ENCODE assay signal across 8 mouse cellular contexts in genomic region chr12:83689087-83689432, GRCm38 (mm10). TPM values are rescaled to one million over a fixed set of nuclear protein-coding genes. Genes with fewer than 3 reads are reported as not detected.
DNase-seq lines count a peak whose midpoint lies in the region; ATAC-seq and TF ChIP-seq lines count a peak whose summit lies in the region.

No protein-coding gene starts in this region.

- peak overlapping the region; percentile 94 for H3K9ac ChIP-seq in heart, embryonic 14.5 days (ENCODE audit: low read length)
- peak overlapping the region; percentile 85 for H3K9ac ChIP-seq in heart, postnatal 0 days (replicated peaks; ENCODE audit: low read depth, low read length)

- H3K36me3 ChIP-seq in heart, embryonic 14.5 days (ENCODE audit: control insufficient read depth, insufficient read depth, low read length): no peaks in the 10 kb centered on the region
- H3K36me3 ChIP-seq in heart, postnatal 0 days (replicated peaks; ENCODE audit: control insufficient read depth, insufficient read depth, low read length): no peaks in the 10 kb centered on the region
- peaks cover 33% of the 10 kb centered on the region for H3K36me3 ChIP-seq in megakaryocyte, embryonic 14.5 days (replicated peaks; ENCODE audit: low read length)

- ATAC-seq in heart, embryonic 14.5 days (ENCODE audit: insufficient number of reproducible peaks, insufficient read depth, low FRiP score, low read depth): no peak
- no peak for ATAC-seq in heart, postnatal 0 days (ENCODE audit: insufficient read depth, low read depth)

- H3K9me3 ChIP-seq in heart, embryonic 14.5 days (ENCODE audit: control insufficient read depth, low read length): no peaks in the 10 kb centered on the region
- H3K9me3 ChIP-seq in heart, postnatal 0 days (replicated peaks; ENCODE audit: control insufficient read depth, low read length): no peaks in the 10 kb centered on the region
- H3K9me3 ChIP-seq in megakaryocyte, embryonic 14.5 days: no peaks in the 10 kb centered on the region

- no peak for DNase-seq in heart, postnatal 14 days
- DNase-seq in MEL-GATA-1-ER (ENCODE audit: extremely low read depth, low read depth) (peak; percentile 55), MN1 (ENCODE audit: low spot score) (no peak)
- DNase-seq in heart, postnatal 0 days (ENCODE audit: low spot score): peak; percentile 15
- DNase-seq in adrenal gland, postnatal 10 days: no peak
- DNase-seq in cerebellum, postnatal 14 days: no peak

- no peak for TF ChIP-seq CTCF in heart, postnatal 0 days (IDR thresholded peaks at IDR 0.05; ENCODE audit: low read depth)

- H3K4me2 ChIP-seq in heart, embryonic 14.5 days (ENCODE audit: low read length): peak overlapping the region; percentile 82
- peak overlapping the region; percentile 70 for H3K4me2 ChIP-seq in heart, postnatal 0 days (ENCODE audit: low read depth, low read length)

- intact Hi-C loops in heart, postnatal 14 days (cut with DNase I): no loop called here

- H3K27me3 ChIP-seq in heart, embryonic 14.5 days (ENCODE audit: control insufficient read depth, insufficient read depth, low read length): no peaks in the 10 kb centered on the region
- no peaks in the 10 kb centered on the region for H3K27me3 ChIP-seq in heart, postnatal 0 days (ENCODE audit: control insufficient read depth, insufficient read depth, low read length)
- H3K27me3 ChIP-seq in megakaryocyte, embryonic 14.5 days (replicated peaks): no peaks in the 10 kb centered on the region

- H3K27ac ChIP-seq in heart, embryonic 14.5 days (replicated peaks in 1 of 2; ENCODE audit: control insufficient read depth in 1 of 2, insufficient read depth in 1 of 2, low read depth in 2 of 2, low read length in 2 of 2): peak overlapping the region; percentile 73 to 90; a peak in 3 of 4 replicates
- peak overlapping the region; percentile 92 for H3K27ac ChIP-seq in heart, postnatal 0 days (ENCODE audit: low read depth)

- 28% methylated on average over 6 of the region's 6 CpGs for WGBS in heart, embryonic 14.5 days
- 20% methylated on average over 6 of the region's 6 CpGs for WGBS in heart, postnatal 0 days

- TF ChIP-seq EP300 in heart, postnatal 0 days (IDR thresholded peaks at IDR 0.05; ENCODE audit: low read depth): no peak

- peaks cover 2 to 11% of the 10 kb centered on the region in 2 experiments; a peak in 3 of 4 replicates for H3K4me1 ChIP-seq in heart, embryonic 14.5 days (ENCODE audit: control insufficient read depth in 2 of 2, insufficient read depth in 2 of 2, low read length in 2 of 2)
- H3K4me1 ChIP-seq in heart, postnatal 0 days (ENCODE audit: control insufficient read depth, insufficient read depth): peaks cover 16% of the 10 kb centered on the region; the same call in 1 of the 2 replicates
- H3K4me1 ChIP-seq in megakaryocyte, embryonic 14.5 days: peaks cover 61% of the 10 kb centered on the region

- peak overlapping the region; percentile 75 to 99 for H3K4me3 ChIP-seq in heart, embryonic 14.5 days (ENCODE audit: control insufficient read depth in 1 of 2, insufficient read depth in 1 of 2, low read depth in 1 of 2, low read length in 2 of 2)
- H3K4me3 ChIP-seq in heart, postnatal 0 days (ENCODE audit: low read depth, low read length): peak overlapping the region; percentile 97
- peak overlapping the region; percentile 96 for H3K4me3 ChIP-seq in megakaryocyte, embryonic 14.5 days (replicated peaks)

RNA-seq across cellular contexts. Expression of gene Psen1, which starts 1.1 kb away (rescaled TPM):
- polyA plus RNA-seq in heart, embryonic 14.5 days (2014; fragmentation: Nextera tagmentation; extraction: Ambion mirVana): 48.9 and 50.8 TPM in 2 replicates
- 10 to 100 TPM; 31.7 to 37.3 TPM for total RNA-seq in heart, postnatal 14 days (2021)
- total RNA-seq in heart, postnatal 0 days (2014; rRNA removed; ENCODE audit: low replicate concordance): 27.6 and 28.9 TPM in 2 replicates
- 29.9 and 33.3 TPM in 2 replicates for polyA plus RNA-seq in heart, postnatal 0 days (2015; fragmentation: Nextera tagmentation; extraction: Ambion mirVana)
- 1.7 and 12.2 TPM in 2 replicates for polyA plus RNA-seq in megakaryocyte, embryonic 14.5 days (2012; ENCODE audit: insufficient read depth, low replicate concordance)
- 10 to 100 TPM; 47.5 to 53.9 TPM for total RNA-seq in adrenal gland, postnatal 10 days (2021)

RNA-seq across cellular contexts. Expression of gene Rbm25, which starts 58.0 kb away (rescaled TPM):
- 140 and 157 TPM in 2 replicates for polyA plus RNA-seq in heart, embryonic 14.5 days (2014; fragmentation: Nextera tagmentation; extraction: Ambion mirVana)
- total RNA-seq in heart, postnatal 14 days (2021): 10 to 100 TPM; 63.9 to 71.8 TPM
- 54.0 and 79.6 TPM in 2 replicates for total RNA-seq in heart, postnatal 0 days (2014; rRNA removed; ENCODE audit: low replicate concordance)
- 109 and 115 TPM in 2 replicates for polyA plus RNA-seq in heart, postnatal 0 days (2015; fragmentation: Nextera tagmentation; extraction: Ambion mirVana)
- 13.4 and 56.3 TPM in 2 replicates for polyA plus RNA-seq in megakaryocyte, embryonic 14.5 days (2012; ENCODE audit: insufficient read depth, low replicate concordance)
- total RNA-seq in adrenal gland, postnatal 10 days (2021): 100 to 1,000 TPM in 1 of 2 experiments, 10 to 100 TPM in 1; 78.9 to 126 TPM

Comparison
In these comparisons a context has a peak if more than half of its experiments do, and no peak if none do; other contexts are left out.
1. DNase-seq: peak in MEL-GATA-1-ER (single experiment) and heart, postnatal 0 days (single experiment); none in heart, postnatal 14 days (0 of 2), adrenal gland, postnatal 10 days (single experiment), MN1 (single experiment) and cerebellum, postnatal 14 days (0 of 2).
2. Peak in every context shown above with its lines, with median percentiles within 50 percentile points of each other: H3K4me3 ChIP-seq.